Mouse (Mus musculus) left cerebral cortex, adult 9 months (tissue): ENCODE measurements around the gene Cutal.

ENCODE experiments used
- DNase-seq, 2 experiments: peaks; one replicate each; pipeline ENCODE4 v3.0.0; 2022; ENCODE audit warnings: low spot score in 2 of 2

Gene Cutal

GRCm38 (mm10) chr2:34883190-34883589 lies 9.0 kb downstream of the Cutal start:
- no peak for DNase-seq

GRCm38 (mm10) chr2:34884186-34884585 lies 10.0 kb downstream of the Cutal start:
- no peak for DNase-seq

- DNase-seq: no peak
These were observed 19.8 kb downstream of the Cutal start for GRCm38 (mm10) chr2:34893950-34894349.

GRCm38 (mm10) chr2:34895503-34896113 lies 21.4 kb downstream of the Cutal start:
- no peak for DNase-seq

GRCm38 (mm10) chr2:34896821-34897460 lies 22.7 kb downstream of the Cutal start:
- no peak for DNase-seq

- no peak for DNase-seq
These were observed 23.6 kb downstream of the Cutal start for GRCm38 (mm10) chr2:34897820-34898219.

GRCm38 (mm10) chr2:34899682-34900081 lies 25.5 kb downstream of the Cutal start:
- DNase-seq: no peak

GRCm38 (mm10) chr2:34900412-34900811 lies 26.2 kb downstream of the Cutal start:
- no peak for DNase-seq

GRCm38 (mm10) chr2:34901726-34902125 lies 27.5 kb downstream of the Cutal start:
- no peak for DNase-seq

GRCm38 (mm10) chr2:34902731-34903130 lies 28.5 kb downstream of the Cutal start:
- no peak for DNase-seq

GRCm38 (mm10) chr2:34903191-34903590 lies 29.0 kb downstream of the Cutal start:
- no peak for DNase-seq

- no peak for DNase-seq
These were observed 29.6 kb downstream of the Cutal start for GRCm38 (mm10) chr2:34903652-34904405.

- peak; percentile 99 for DNase-seq
These were observed 30.8 kb downstream of the Cutal start for GRCm38 (mm10) chr2:34904849-34905542.

- no peak for DNase-seq
These were observed 32.2 kb downstream of the Cutal start for GRCm38 (mm10) chr2:34906426-34906825.

- DNase-seq: peak in 1 of 2 experiments; percentile 29
These were observed 32.8 kb downstream of the Cutal start for GRCm38 (mm10) chr2:34906861-34907604.

- DNase-seq: no peak
These were observed 35.5 kb downstream of the Cutal start for GRCm38 (mm10) chr2:34909719-34910118.

- DNase-seq: no peak
These were observed 37.7 kb downstream of the Cutal start for GRCm38 (mm10) chr2:34911871-34912270.

- DNase-seq: no peak
These were observed 38.4 kb downstream of the Cutal start for GRCm38 (mm10) chr2:34912613-34913012.

- no peak for DNase-seq
These were observed 39.2 kb downstream of the Cutal start, which contains the start of gene Phf19 for GRCm38 (mm10) chr2:34913218-34914068. TSS of gene Phf19 (minus strand) at chr2:34914026.

- peak in 1 of 2 experiments; percentile 28 for DNase-seq
These were observed 40.0 kb downstream of the Cutal start for GRCm38 (mm10) chr2:34914069-34914822.
